21 mouse cellular contexts compared by ENCODE assay signal in genomic region chr9:102495266-102495665, GRCm38 (mm10). TPM values are rescaled to one million over a fixed set of nuclear protein-coding genes. Genes with fewer than 3 reads are reported as not detected.
DNase-seq lines count a peak whose midpoint lies in the region; TF ChIP-seq lines count a peak whose summit lies in the region.
"Had no signal": no experiment of that assay in that cellular context is flagged by ENCODE, and none has a peak within 500 bp of the region (broad histone marks: within the 10 kb centered on the region; RNA-seq: fewer than 3 reads in every experiment).

No protein-coding gene starts in this region.

- no peak overlapping the region for H3K4me3 ChIP-seq in cerebellum, adult 2 months (replicated peaks; ENCODE audit: insufficient read depth, low read depth, low read length)
- no peak overlapping the region for H3K4me3 ChIP-seq in heart, embryonic 10.5 days
- H3K4me3 ChIP-seq in left cerebral cortex, adult 2 months: no peak overlapping the region
- H3K4me3 ChIP-seq: embryonic facial prominence, embryonic 13.5 days; embryonic facial prominence, embryonic 15.5 days; erythroblast, embryonic 14.5 days; forebrain, embryonic 10.5 days; forebrain, embryonic 12.5 days had no signal

- H3K36me3 ChIP-seq in heart, embryonic 10.5 days: no peaks in the 10 kb centered on the region
- H3K36me3 ChIP-seq: embryonic facial prominence, embryonic 13.5 days; embryonic facial prominence, embryonic 15.5 days; forebrain, embryonic 10.5 days; forebrain, embryonic 12.5 days had no signal

- no peak for TF ChIP-seq CTCF in cerebellum, adult 2 months (IDR thresholded peaks at IDR 0.05; ENCODE audit: borderline replicate concordance, insufficient read depth, low read depth, low read length)
- TF ChIP-seq CTCF in left cerebral cortex, adult 2 months (IDR thresholded peaks at IDR 0.05): no peak

- DNase-seq in cerebellum, postnatal 14 days: peak; percentile 5 to 22
- no peak for DNase-seq in cerebellum, adult 2 months
- DNase-seq in heart, adult 11 months: peak; percentile 88
- DNase-seq in heart, embryonic 10.5 days (ENCODE audit: low spot score): no peak
- no peak for DNase-seq in left cerebral cortex, adult 2 months (ENCODE audit: extremely low spot score in 1 of 2, low spot score in 2 of 2)
- DNase-seq in left cerebral cortex, adult 8-10 months (ENCODE audit: low spot score in 2 of 2): no peak
- DNase-seq: adrenal gland, adult 2 months; adrenal gland, postnatal 10 days; adrenal gland, postnatal 25 days; cerebellum, adult 11 months; cerebellum, adult 8-10 months; cerebellum, adult 9-11 months; embryo, embryonic 11 days had no signal

- no peaks in the 10 kb centered on the region for H3K9me3 ChIP-seq in heart, embryonic 10.5 days
- H3K9me3 ChIP-seq: embryonic facial prominence, embryonic 13.5 days; embryonic facial prominence, embryonic 15.5 days; forebrain, embryonic 10.5 days; forebrain, embryonic 12.5 days had no signal

- intact Hi-C loops in left cerebral cortex, adult 2 months (cut with DNase I): loop anchor here (10.0 kb wide), 1 partner anchor 1050 kb away; no protein-coding TSS in a partner anchor

- no peaks in the 10 kb centered on the region for H3K27me3 ChIP-seq in cerebellum, adult 2 months (ENCODE audit: control insufficient read depth, insufficient read depth, low read length)
- H3K27me3 ChIP-seq in heart, embryonic 10.5 days (ENCODE audit: insufficient read depth, poor library complexity, severe bottlenecking): peaks cover 57% of the 10 kb centered on the region

- no peak overlapping the region for H3K27ac ChIP-seq in cerebellum, adult 2 months (ENCODE audit: insufficient read depth, low read length)
- H3K27ac ChIP-seq in heart, embryonic 10.5 days: no peak overlapping the region
- H3K27ac ChIP-seq in left cerebral cortex, adult 2 months: peak overlapping the region; percentile 21; the same call in 1 of the 2 replicates
- H3K27ac ChIP-seq: embryonic facial prominence, embryonic 13.5 days; embryonic facial prominence, embryonic 15.5 days; forebrain, embryonic 10.5 days; forebrain, embryonic 12.5 days had no signal

- H3K4me1 ChIP-seq in cerebellum, adult 2 months (ENCODE audit: control insufficient read depth, insufficient read depth, low read length): peaks cover 45% of the 10 kb centered on the region
- peaks cover 28% of the 10 kb centered on the region for H3K4me1 ChIP-seq in heart, embryonic 10.5 days
- H3K4me1 ChIP-seq: embryonic facial prominence, embryonic 13.5 days; embryonic facial prominence, embryonic 15.5 days had no signal

- WGBS in cerebellum, adult 2 months: 95% methylated on average over 4 of the region's 4 CpGs
- WGBS in heart, embryonic 10.5 days: 85% methylated on average over 4 of the region's 4 CpGs

- no peak for TF ChIP-seq POLR2A in cerebellum, adult 2 months (IDR thresholded peaks at IDR 0.05; ENCODE audit: borderline replicate concordance, insufficient read depth, low read length)

RNA-seq across cellular contexts. Expression of gene Ky, which starts 10.3 kb away (rescaled TPM):
- polyA plus RNA-seq in cerebellum, adult 2 months (2012; rRNA removed): 3.3 and 3.7 TPM in 2 replicates
- 0.21 and 1.1 TPM in 2 replicates for polyA plus RNA-seq in heart, embryonic 10.5 days (2016; fragmentation: Nextera tagmentation; extraction: Ambion mirVana)
- 1 to 10 TPM; 2.0 to 2.1 TPM for total RNA-seq in left cerebral cortex, adult 2 months (2021)
- total RNA-seq in left cerebral cortex, adult 8-10 months (2022): 1 to 10 TPM; 1.7 to 5.1 (median 2.1) TPM
- total RNA-seq: common myeloid progenitor, adult 5-6 weeks; MEL had no signal
- polyA plus RNA-seq: C2C12; erythroblast, embryonic 14.5 days had no signal

Comparison
In these comparisons a context has a peak if more than half of its experiments do, and no peak if none do; other contexts are left out.
1. DNase-seq: peak in cerebellum, postnatal 14 days (2 of 2) and heart, adult 11 months (single experiment); none in cerebellum, adult 2 months (0 of 2), heart, embryonic 10.5 days (single experiment), left cerebral cortex, adult 2 months (0 of 2) and left cerebral cortex, adult 8-10 months (0 of 2).